Mouse (Mus musculus) forebrain, embryonic 13.5 days (tissue): ENCODE results near the gene Col5a1. TPM values are rescaled to one million over a fixed set of nuclear protein-coding genes. Genes with fewer than 3 reads are reported as not detected.

Experiments
- ATAC-seq: fragments of 200-750 bp; cut with Nextera tagmentation; 2 replicates; pipeline ENCODE4 v1.8.0; 2017
- H3K27ac ChIP-seq: fragments of 300-500 bp; sonication (generic); 2 replicates; pipeline ENCODE4 v1.5.1; 2015; ENCODE audit warnings: inconsistent platforms, mild to moderate bottlenecking, moderate library complexity
- H3K27me3 ChIP-seq: fragments of 300-500 bp; sonication (generic); 2 replicates; pipeline ENCODE4 v1.6.1; 2015; ENCODE audit warnings: mild to moderate bottlenecking, inconsistent platforms
- H3K36me3 ChIP-seq: fragments of 300-500 bp; sonication (generic); 2 replicates; pipeline ENCODE4 v1.6.1; 2015; ENCODE audit warnings: mild to moderate bottlenecking, inconsistent platforms; ENCODE audit not compliant: poor library complexity, severe bottlenecking
- H3K4me1 ChIP-seq: fragments of 300-500 bp; sonication (generic); 2 replicates; pipeline ENCODE4 v1.6.1; 2015; ENCODE audit warnings: inconsistent platforms
- H3K4me2 ChIP-seq: fragments of 300-500 bp; sonication (generic); 2 replicates; pipeline ENCODE4 v1.6.1; 2015; ENCODE audit warnings: inconsistent platforms, mild to moderate bottlenecking, moderate library complexity
- H3K4me3 ChIP-seq: fragments of 300-500 bp; sonication (generic); 2 replicates; pipeline ENCODE4 v1.5.1; 2015; ENCODE audit warnings: mild to moderate bottlenecking, inconsistent platforms
- H3K9ac ChIP-seq: fragments of 300-500 bp; sonication (generic); 2 replicates; pipeline ENCODE4 v1.6.1; 2015; ENCODE audit warnings: mild to moderate bottlenecking, inconsistent platforms
- H3K9me3 ChIP-seq: fragments of 300-500 bp; sonication (generic); replicated peaks from 2 replicates; pipeline ENCODE4 v1.6.1; 2016; ENCODE audit warnings: inconsistent platforms
- WGBS: fragments of 180-500 bp; shearing (Covaris S2); methylation state at CpG from one replicate; pipeline ENCODE4 v1.1.7; 2015; 5-methylcytosine and 5-hydroxymethylcytosine counted together
- polyA plus RNA-seq: library from polyadenylated mRNA; unstranded; fragments of >200 nt; fragmentation: Nextera tagmentation; extraction: Ambion mirVana; gene quantifications from 2 replicates; pipeline ENCODE4 v1.2.1, GENCODE M21; 2015

Col5a1 gene
- polyA plus RNA-seq, 1 experiment from 2014 or later = 6.1 TPM

GRCm38 (mm10) chr2:27905411-27905810 lies 19.2 kb downstream of the Col5a1 start:
- Histone ChIP-seq H3K9me3 (no peaks in the 10 kb centered on the region), H3K4me1 (0 out of 2 replicates have a peak, but pooled peaks cover 5% of the 10 kb centered on the region), H3K27ac (no peak overlapping the region), H3K4me3 (no peak overlapping the region), H3K9ac (no peak overlapping the region), H3K36me3 (no peaks in the 10 kb centered on the region), H3K4me2 (no peak overlapping the region), H3K27me3 (no peaks in the 10 kb centered on the region)
- no peak for ATAC-seq
- 78% methylated on average over 2 of the region's 2 CpGs for WGBS

- no peaks in the 10 kb centered on the region for H3K36me3 ChIP-seq
- H3K27ac ChIP-seq = no peak overlapping the region
- H3K4me3 ChIP-seq = no peak overlapping the region
- ATAC-seq = no peak
- no peaks in the 10 kb centered on the region for H3K4me1 ChIP-seq
- H3K27me3 ChIP-seq = no peaks in the 10 kb centered on the region
- H3K4me2 ChIP-seq = no peak overlapping the region
- H3K9ac ChIP-seq = no peak overlapping the region
- no peaks in the 10 kb centered on the region for H3K9me3 ChIP-seq
- whole genome bisulfite sequencing = 81% methylated on average over 3 of the region's 3 CpGs
These were observed 24.3 kb downstream of the Col5a1 start for GRCm38 (mm10) chr2:27910501-27910900.

- Histone ChIP-seq H3K9ac (no peak overlapping the region), H3K9me3 (no peaks in the 10 kb centered on the region), H3K4me3 (no peak overlapping the region), H3K27me3 (no peaks in the 10 kb centered on the region), H3K27ac (no peak overlapping the region), H3K36me3 (no peaks in the 10 kb centered on the region), H3K4me1 (no peaks in the 10 kb centered on the region), H3K4me2 (no peak overlapping the region)
- ATAC-seq = no peak
- 82% methylated on average over 1 of the region's 1 CpGs for WGBS
These were observed 26.5 kb downstream of the Col5a1 start for GRCm38 (mm10) chr2:27912546-27913275.

GRCm38 (mm10) chr2:27915726-27916125 lies 29.5 kb downstream of the Col5a1 start:
- H3K4me3 ChIP-seq = no peak overlapping the region
- no peaks in the 10 kb centered on the region for H3K27me3 ChIP-seq
- no peak overlapping the region for H3K4me2 ChIP-seq
- H3K36me3 ChIP-seq = no peaks in the 10 kb centered on the region
- H3K9ac ChIP-seq = no peak overlapping the region
- H3K27ac ChIP-seq = no peak overlapping the region
- no peaks in the 10 kb centered on the region for H3K4me1 ChIP-seq
- H3K9me3 ChIP-seq = no peaks in the 10 kb centered on the region
- 68% methylated on average over 4 of the region's 4 CpGs for WGBS
- ATAC-seq = no peak

- Histone ChIP-seq H3K4me3 (no peak overlapping the region), H3K27ac (no peak overlapping the region), H3K4me2 (no peak overlapping the region), H3K4me1 (no peaks in the 10 kb centered on the region), H3K27me3 (no peaks in the 10 kb centered on the region), H3K9me3 (no peaks in the 10 kb centered on the region), H3K36me3 (no peaks in the 10 kb centered on the region), H3K9ac (no peak overlapping the region)
- ATAC-seq = no peak
- 39% methylated on average over 2 of the region's 2 CpGs for WGBS
These were observed 30.1 kb downstream of the Col5a1 start for GRCm38 (mm10) chr2:27916316-27916715.

GRCm38 (mm10) chr2:27917177-27917576 lies 31.0 kb downstream of the Col5a1 start:
- Histone ChIP-seq H3K9ac (no peak overlapping the region), H3K4me1 (no peaks in the 10 kb centered on the region), H3K36me3 (no peaks in the 10 kb centered on the region), H3K4me2 (no peak overlapping the region), H3K27ac (no peak overlapping the region), H3K4me3 (no peak overlapping the region), H3K9me3 (no peaks in the 10 kb centered on the region), H3K27me3 (no peaks in the 10 kb centered on the region)
- 94% methylated on average over 3 of the region's 3 CpGs for WGBS
- ATAC-seq = no peak

- no peak overlapping the region for H3K27ac ChIP-seq
- 89% methylated on average over 7 of the region's 7 CpGs for WGBS
- H3K4me3 ChIP-seq = no peak overlapping the region
- H3K36me3 ChIP-seq = no peaks in the 10 kb centered on the region
- no peaks in the 10 kb centered on the region for H3K27me3 ChIP-seq
- no peak overlapping the region for H3K4me2 ChIP-seq
- H3K9me3 ChIP-seq = no peaks in the 10 kb centered on the region
- ATAC-seq = no peak
- no peak overlapping the region for H3K9ac ChIP-seq
- no peaks in the 10 kb centered on the region for H3K4me1 ChIP-seq
These were observed 31.9 kb downstream of the Col5a1 start for GRCm38 (mm10) chr2:27918106-27918505.

- no peak overlapping the region for H3K4me3 ChIP-seq
- 93% methylated on average over 6 of the region's 6 CpGs for WGBS
- H3K4me2 ChIP-seq = no peak overlapping the region
- no peak overlapping the region for H3K9ac ChIP-seq
- no peaks in the 10 kb centered on the region for H3K27me3 ChIP-seq
- no peak for ATAC-seq
- no peaks in the 10 kb centered on the region for H3K9me3 ChIP-seq
- no peak overlapping the region for H3K27ac ChIP-seq
- no peaks in the 10 kb centered on the region for H3K36me3 ChIP-seq
- no peaks in the 10 kb centered on the region for H3K4me1 ChIP-seq
These were observed 33.2 kb downstream of the Col5a1 start for GRCm38 (mm10) chr2:27919309-27919850.

- no peak for ATAC-seq
- Histone ChIP-seq H3K9ac (no peak overlapping the region), H3K4me3 (no peak overlapping the region), H3K4me1 (no peaks in the 10 kb centered on the region), H3K27ac (no peak overlapping the region), H3K36me3 (no peaks in the 10 kb centered on the region), H3K4me2 (no peak overlapping the region), H3K27me3 (no peaks in the 10 kb centered on the region), H3K9me3 (no peaks in the 10 kb centered on the region)
- 85% methylated on average over 8 of the region's 8 CpGs for WGBS
These were observed 35.8 kb downstream of the Col5a1 start for GRCm38 (mm10) chr2:27922053-27922452.

GRCm38 (mm10) chr2:27923718-27924117 lies 37.5 kb downstream of the Col5a1 start:
- WGBS = 88% methylated on average over 6 of the region's 6 CpGs
- ATAC-seq = no peak

GRCm38 (mm10) chr2:27924463-27924862 lies 38.2 kb downstream of the Col5a1 start:
- Histone ChIP-seq H3K9ac (no peak overlapping the region), H3K27ac (no peak overlapping the region), H3K4me1 (no peaks in the 10 kb centered on the region), H3K27me3 (no peaks in the 10 kb centered on the region), H3K4me2 (no peak overlapping the region), H3K9me3 (no peaks in the 10 kb centered on the region), H3K4me3 (no peak overlapping the region), H3K36me3 (no peaks in the 10 kb centered on the region)
- WGBS = 88% methylated on average over 3 of the region's 3 CpGs
- no peak for ATAC-seq

More at GRCm38 (mm10) chr2:27923718-27924117, 37.5 kb downstream of the Col5a1 start:
- Histone ChIP-seq H3K4me3 (no peak overlapping the region), H3K9ac (no peak overlapping the region), H3K9me3 (no peaks in the 10 kb centered on the region), H3K27me3 (no peaks in the 10 kb centered on the region), H3K27ac (no peak overlapping the region), H3K4me1 (no peaks in the 10 kb centered on the region), H3K4me2 (no peak overlapping the region), H3K36me3 (no peaks in the 10 kb centered on the region)

- Histone ChIP-seq H3K27me3 (no peaks in the 10 kb centered on the region), H3K36me3 (no peaks in the 10 kb centered on the region), H3K9ac (no peak overlapping the region), H3K9me3 (no peaks in the 10 kb centered on the region), H3K4me2 (no peak overlapping the region), H3K27ac (no peak overlapping the region), H3K4me1 (0 out of 2 replicates have a peak, but pooled peaks cover under 1% of the 10 kb centered on the region), H3K4me3 (no peak overlapping the region)
- 50% methylated on average over 7 of the region's 7 CpGs for WGBS
- ATAC-seq = no peak
These were observed 40.4 kb downstream of the Col5a1 start for GRCm38 (mm10) chr2:27926478-27927165.
